Mouse (Mus musculus): Measurements from ENCODE around the gene Tspan4.
A peak's percentile ranks its signal among the peaks of the same experiment; 100 is the strongest.

GRCm38 (mm10) chr7:141481498-141482401 is 6.7 kb downstream of the Tspan4 start:
- peak; percentile 43; the same call in 1 of the 2 replicates for TF ChIP-seq CTCF (IDR thresholded peaks at IDR 0.05; ENCODE audit: control insufficient read depth, insufficient read depth, low read length)
- TF ChIP-seq POLR2A (IDR thresholded peaks at IDR 0.05; ENCODE audit: borderline replicate concordance, control insufficient read depth, low read depth, low read length), result no peak
